Mouse (Mus musculus): Measurements from ENCODE around the gene Olfr1512.

GRCm38 (mm10) chr14:52379068-52379467, at the start of gene Olfr1512:
- no peak for TF ChIP-seq CTCF (IDR thresholded peaks at IDR 0.05; ENCODE audit: extremely low read depth, insufficient read length, insufficient replicate concordance, low read depth, low read length)
- TF ChIP-seq POLR2A (IDR thresholded peaks at IDR 0.05; ENCODE audit: low read depth, low read length): no peak
